Comparison of ENCODE assay signal across 8 mouse cellular contexts in genomic region chr7:75796474-75796873, GRCm38 (mm10). TPM values are rescaled to one million over a fixed set of nuclear protein-coding genes. Genes with fewer than 3 reads are reported as not detected.
DNase-seq lines count a peak whose midpoint lies in the region; ATAC-seq and TF ChIP-seq lines count a peak whose summit lies in the region.

No protein-coding gene starts in this region.

- H3K4me2 ChIP-seq in heart, embryonic 14.5 days (ENCODE audit: low read length) = peak overlapping the region; percentile 43
- peak overlapping the region; percentile 94 for H3K4me2 ChIP-seq in CH12.LX (ENCODE audit: insufficient read depth, low read depth, poor library complexity, severe bottlenecking)
- H3K4me2 ChIP-seq in heart, embryonic 15.5 days = peak overlapping the region; percentile 38; the same call in 1 of the 2 replicates

- no peaks in the 10 kb centered on the region for H3K79me2 ChIP-seq in CH12.LX (replicated peaks; ENCODE audit: control insufficient read depth, extremely low read depth, insufficient read depth, poor library complexity, severe bottlenecking)

- dilution Hi-C loops in CH12.LX (cut with MboI; ENCODE audit: extremely low pct_ligation_motif_present, extremely low pct_unique_long_range_greater_than_20kb, low sequenced_read_pairs) = no loop called here

- no peak overlapping the region for H3K4me3 ChIP-seq in heart, embryonic 14.5 days (ENCODE audit: control insufficient read depth in 1 of 2, insufficient read depth in 1 of 2, low read depth in 1 of 2, low read length in 2 of 2)
- no peak overlapping the region for H3K4me3 ChIP-seq in CH12.LX (replicated peaks in 1 of 3; ENCODE audit: low read depth in 2 of 3, low read length in 2 of 3, poor library complexity in 1 of 3)
- H3K4me3 ChIP-seq in heart, embryonic 15.5 days = no peak overlapping the region

- DNase-seq in heart, postnatal 36 days = no peak
- peak; percentile 97 for DNase-seq in CH12.LX (ENCODE audit: extremely low read depth)
- peak; percentile 66 to 84 for DNase-seq in thymus, adult 18-20 months
- DNase-seq in adipocyte (ENCODE audit: low spot score) = no peak
- no peak for DNase-seq in gastrocnemius, postnatal 36 days

- in situ Hi-C loops in CH12.LX (cut with MboI; ENCODE audit: low pct_ligation_motif_present, low pct_unique_long_range_greater_than_20kb, low sequenced_read_pairs) = no loop called here

- no peaks in the 10 kb centered on the region for H3K9me3 ChIP-seq in heart, embryonic 14.5 days (ENCODE audit: control insufficient read depth, low read length)
- H3K9me3 ChIP-seq in CH12.LX (replicated peaks; ENCODE audit: low read length) = peaks cover 4% of the 10 kb centered on the region
- no peaks in the 10 kb centered on the region for H3K9me3 ChIP-seq in heart, embryonic 15.5 days (replicated peaks)

- no peaks in the 10 kb centered on the region for H3K27me3 ChIP-seq in heart, embryonic 14.5 days (ENCODE audit: control insufficient read depth, insufficient read depth, low read length)
- no peaks in the 10 kb centered on the region for H3K27me3 ChIP-seq in CH12.LX (replicated peaks)
- H3K27me3 ChIP-seq in heart, embryonic 15.5 days = no peaks in the 10 kb centered on the region

- TF ChIP-seq RAD21 in CH12.LX (IDR thresholded peaks at IDR 0.05; ENCODE audit: low read depth, low read length) = no peak; the same call in 1 of the 2 replicates

- TF ChIP-seq POLR2A in CH12.LX (IDR thresholded peaks at IDR 0.05; ENCODE audit: low read depth, low read length) = 0 out of 2 replicates have a peak, but pooled peaks have one; percentile 47

- 12% methylated on average over 9 of the region's 9 CpGs for WGBS in heart, embryonic 14.5 days
- WGBS in heart, embryonic 15.5 days = 15% methylated on average over 9 of the region's 9 CpGs

- H3K9ac ChIP-seq in heart, embryonic 14.5 days (ENCODE audit: low read length) = peak overlapping the region; percentile 34; the same call in 1 of the 2 replicates
- peak overlapping the region; percentile 60 for H3K9ac ChIP-seq in CH12.LX (ENCODE audit: insufficient read depth, low read depth)
- no peak overlapping the region for H3K9ac ChIP-seq in heart, embryonic 15.5 days

- intact Hi-C loops in heart, postnatal 36 days (cut with DNase I) = no loop called here
- intact Hi-C loops in gastrocnemius, postnatal 36 days (cut with DNase I) = no loop called here

- ATAC-seq in heart, embryonic 14.5 days (ENCODE audit: insufficient number of reproducible peaks, insufficient read depth, low FRiP score, low read depth) = peak; percentile 66; the same call in 1 of the 2 replicates
- ATAC-seq in heart, embryonic 15.5 days (replicated peaks; ENCODE audit: insufficient number of reproducible peaks, insufficient read depth, low FRiP score, low read depth) = no peak; the same call in 1 of the 2 replicates
- ATAC-seq in megakaryocyte, adult 5-6 weeks (ENCODE audit: poor library complexity, severe bottlenecking) = peak; percentile 90

- no peak for TF ChIP-seq CTCF in CH12.LX (conservative IDR thresholded peaks at IDR 0.05 in 1 of 2, IDR thresholded peaks at IDR 0.05 in 1 of 2; ENCODE audit: low read depth in 2 of 2, low read length in 2 of 2)

- H3K36me3 ChIP-seq in heart, embryonic 14.5 days (ENCODE audit: control insufficient read depth, insufficient read depth, low read length) = no peaks in the 10 kb centered on the region
- H3K36me3 ChIP-seq in CH12.LX (replicated peaks in 1 of 2; ENCODE audit: control insufficient read depth in 1 of 2, insufficient read depth in 1 of 2, low read length in 1 of 2) = no peaks in the 10 kb centered on the region
- H3K36me3 ChIP-seq in heart, embryonic 15.5 days = no peaks in the 10 kb centered on the region

- TF ChIP-seq EP300 in CH12.LX (IDR thresholded peaks at IDR 0.05; ENCODE audit: low read length) = peak; percentile 98

- H3K4me1 ChIP-seq in heart, embryonic 14.5 days (ENCODE audit: control insufficient read depth in 2 of 2, insufficient read depth in 2 of 2, low read length in 2 of 2) = peaks cover 5 to 9% of the 10 kb centered on the region in 2 experiments
- peaks cover 17 to 67% of the 10 kb centered on the region in 2 experiments for H3K4me1 ChIP-seq in CH12.LX (ENCODE audit: control insufficient read depth in 1 of 2, insufficient read depth in 2 of 2)
- H3K4me1 ChIP-seq in heart, embryonic 15.5 days (replicated peaks) = peaks cover 13% of the 10 kb centered on the region

- H3K27ac ChIP-seq in heart, embryonic 14.5 days (replicated peaks in 1 of 2; ENCODE audit: control insufficient read depth in 1 of 2, insufficient read depth in 1 of 2, low read depth in 2 of 2, low read length in 2 of 2) = no peak overlapping the region
- H3K27ac ChIP-seq in CH12.LX (ENCODE audit: insufficient read depth, low read depth) = peak overlapping the region; percentile 93
- H3K27ac ChIP-seq in heart, embryonic 15.5 days = no peak overlapping the region

TF ChIP-seq in CH12.LX, 34 proteins besides CTCF, POLR2A, EP300 and RAD21:
- TF ChIP-seq KAT2A (IDR thresholded peaks at IDR 0.05; ENCODE audit: insufficient replicate concordance, low read length) = no peak
- TF ChIP-seq POLR2AphosphoS2 (IDR thresholded peaks at IDR 0.05; ENCODE audit: low read depth, low read length) = no peak
- TF ChIP-seq PAX5 (IDR thresholded peaks at IDR 0.05; ENCODE audit: low read length) = no peak
- peak; percentile 94 for TF ChIP-seq ELF1 (IDR thresholded peaks at IDR 0.05; ENCODE audit: low read depth, low read length)
- no peak for TF ChIP-seq USF2 (conservative IDR thresholded peaks at IDR 0.05; ENCODE audit: low read depth, low read length)
- TF ChIP-seq USF1 (IDR thresholded peaks at IDR 0.05; ENCODE audit: low read depth, low read length) = no peak
- TF ChIP-seq JUN (IDR thresholded peaks at IDR 0.05; ENCODE audit: insufficient read depth, low read depth, low read length) = peak; percentile 90
- TF ChIP-seq UBTF (IDR thresholded peaks at IDR 0.05; ENCODE audit: low read depth, low read length) = no peak
- peak; percentile 97 for TF ChIP-seq JUND (conservative IDR thresholded peaks at IDR 0.05; ENCODE audit: low read depth, low read length)
- no peak for TF ChIP-seq GABPA (IDR thresholded peaks at IDR 0.05; ENCODE audit: insufficient replicate concordance, low read depth, low read length)
- peak; percentile 93 for TF ChIP-seq CHD2 (IDR thresholded peaks at IDR 0.05; ENCODE audit: low read length)
- no peak; the same call in 1 of the 2 replicates for TF ChIP-seq NELFE (IDR thresholded peaks at IDR 0.05; ENCODE audit: low read depth, low read length)
- TF ChIP-seq BHLHE40 (IDR thresholded peaks at IDR 0.05; ENCODE audit: low read depth, low read length) = peak; percentile 92
- 0 out of 2 replicates have a peak, but pooled peaks have one; percentile 46 for TF ChIP-seq HCFC1 (IDR thresholded peaks at IDR 0.05; ENCODE audit: low read depth, low read length)
- TF ChIP-seq RCOR1 (conservative IDR thresholded peaks at IDR 0.05; ENCODE audit: low read depth, low read length) = peak; percentile 92; the same call in 1 of the 2 replicates
- no peak for TF ChIP-seq NRF1 (IDR thresholded peaks at IDR 0.05; ENCODE audit: low read depth, low read length)
- peak; percentile 98 for TF ChIP-seq ETS1 (conservative IDR thresholded peaks at IDR 0.05; ENCODE audit: low read depth, low read length)
- no peak for TF ChIP-seq E2F4 (IDR thresholded peaks at IDR 0.05; ENCODE audit: insufficient replicate concordance, low read depth, low read length)
- TF ChIP-seq MEF2A (IDR thresholded peaks at IDR 0.05; ENCODE audit: borderline replicate concordance, low read depth, low read length) = peak; percentile 94
- TF ChIP-seq MYC (IDR thresholded peaks at IDR 0.05; ENCODE audit: low read depth, low read length) = peak; percentile 82
- TF ChIP-seq TBP (conservative IDR thresholded peaks at IDR 0.05; ENCODE audit: low read depth, low read length) = peak; percentile 53; the same call in 1 of the 2 replicates
- peak; percentile 82 for TF ChIP-seq MAZ (IDR thresholded peaks at IDR 0.05; ENCODE audit: low read depth, low read length)
- TF ChIP-seq ZC3H11A (IDR thresholded peaks at IDR 0.05; ENCODE audit: low read depth, low read length) = no peak
- no peak; the same call in 1 of the 2 replicates for TF ChIP-seq ZNF384 (IDR thresholded peaks at IDR 0.05; ENCODE audit: low read depth, low read length)
- TF ChIP-seq IRF4 (IDR thresholded peaks at IDR 0.05; ENCODE audit: low read depth, low read length) = peak; percentile 100
- TF ChIP-seq ZKSCAN1 (IDR thresholded peaks at IDR 0.05; ENCODE audit: borderline replicate concordance, low read depth, low read length) = no peak
- no peak; the same call in 1 of the 2 replicates for TF ChIP-seq CHD1 (IDR thresholded peaks at IDR 0.05; ENCODE audit: low read depth, low read length)
- no peak for TF ChIP-seq SMC3 (IDR thresholded peaks at IDR 0.05; ENCODE audit: low read depth, low read length)
- TF ChIP-seq SIN3A (IDR thresholded peaks at IDR 0.05; ENCODE audit: low read length) = peak; percentile 95
- peak; percentile 98 for TF ChIP-seq TCF12 (IDR thresholded peaks at IDR 0.05; ENCODE audit: low read depth, low read length)
- TF ChIP-seq MAFK (IDR thresholded peaks at IDR 0.05; ENCODE audit: insufficient replicate concordance, low read length) = peak; percentile 91
- TF ChIP-seq MAX (IDR thresholded peaks at IDR 0.05; ENCODE audit: low read length) = peak; percentile 80
- peak; percentile 71; the same call in 1 of the 2 replicates for TF ChIP-seq MXI1 (IDR thresholded peaks at IDR 0.05; ENCODE audit: low read depth, low read length)
- TF ChIP-seq ZMIZ1 (IDR thresholded peaks at IDR 0.05; ENCODE audit: low read depth, low read length) = no peak

RNA-seq across cellular contexts. Expression of gene Klhl25, which starts 51.6 kb away (rescaled TPM):
- 8.3 and 9.4 TPM in 2 replicates for polyA plus RNA-seq in heart, embryonic 14.5 days (2014; fragmentation: Nextera tagmentation; extraction: Ambion mirVana)
- total RNA-seq in heart, postnatal 36 days (2021) = 1 to 10 TPM; 4.9 to 5.4 TPM
- total RNA-seq in CH12.LX (2012; rRNA removed) = 13.9 and 14.2 TPM in 2 replicates
- total RNA-seq in CH12.LX (2014; rRNA removed) = 10.4 and 12.9 TPM in 2 replicates
- polyA plus RNA-seq in CH12.LX (2012; ENCODE audit: insufficient read length, low read depth) = 11.0 and 11.2 TPM in 2 replicates
- polyA plus RNA-seq in heart, embryonic 15.5 days (2015; fragmentation: Nextera tagmentation; extraction: Ambion mirVana) = 7.7 and 11.5 TPM in 2 replicates
- total RNA-seq in megakaryocyte, adult 5-6 weeks (2015) = 6.4 and 7.6 TPM in 2 replicates
- 11.4 and 12.6 TPM in 2 replicates for total RNA-seq in megakaryocyte, adult 5-6 weeks (2017)
- 1 to 10 TPM; 3.3 to 3.4 TPM for total RNA-seq in gastrocnemius, postnatal 36 days (2021)

Comparison
In these comparisons a context has a peak if more than half of its experiments do, and no peak if none do; other contexts are left out.
1. H3K4me2 ChIP-seq: peak in every context shown above with its lines; median percentile 94 in CH12.LX; 43 in heart, embryonic 14.5 days; 38 in heart, embryonic 15.5 days.
2. DNase-seq: peak in CH12.LX (single experiment) and thymus, adult 18-20 months (2 of 2); none in heart, postnatal 36 days (0 of 2), adipocyte (single experiment) and gastrocnemius, postnatal 36 days (0 of 2).